Mouse (Mus musculus) erythroid progenitor cell, adult 5-6 weeks (primary cell): ENCODE measurements around the gene Cmtm1. TPM values are rescaled to one million over a fixed set of nuclear protein-coding genes. Genes with fewer than 3 reads are reported as not detected.
"Not testable (repeated sequence)": the region's sequence is repeated elsewhere in the genome, so short reads cannot be mapped to it uniquely, and the experiment has no call there.

ENCODE experiments used
- ATAC-seq: replicated peaks from 2 replicates; pipeline ENCODE4 v1.8.0; 2016; ENCODE audit warnings: moderate number of reproducible peaks, mild to moderate bottlenecking, moderate TSS enrichment, inconsistent platforms; ENCODE audit not compliant: poor library complexity, low FRiP score, severe bottlenecking
- total RNA-seq, 2 experiments: library from RNA; stranded (forward) in 1 of 2; stranded (reverse) in 1 of 2; fragments of 150-400 nt in 1 of 2; fragments of 186-747, 209-891 nt in 1 of 2; gene quantifications; 2 replicates each; pipeline versions ENCODE4 v1.2.3 to v1.2.4; 2015 to 2017; ENCODE audit warnings: low replicate concordance in 2 of 2

Gene Cmtm1
- total RNA-seq, 2 experiments from 2014 or later = not detected

DNA sequence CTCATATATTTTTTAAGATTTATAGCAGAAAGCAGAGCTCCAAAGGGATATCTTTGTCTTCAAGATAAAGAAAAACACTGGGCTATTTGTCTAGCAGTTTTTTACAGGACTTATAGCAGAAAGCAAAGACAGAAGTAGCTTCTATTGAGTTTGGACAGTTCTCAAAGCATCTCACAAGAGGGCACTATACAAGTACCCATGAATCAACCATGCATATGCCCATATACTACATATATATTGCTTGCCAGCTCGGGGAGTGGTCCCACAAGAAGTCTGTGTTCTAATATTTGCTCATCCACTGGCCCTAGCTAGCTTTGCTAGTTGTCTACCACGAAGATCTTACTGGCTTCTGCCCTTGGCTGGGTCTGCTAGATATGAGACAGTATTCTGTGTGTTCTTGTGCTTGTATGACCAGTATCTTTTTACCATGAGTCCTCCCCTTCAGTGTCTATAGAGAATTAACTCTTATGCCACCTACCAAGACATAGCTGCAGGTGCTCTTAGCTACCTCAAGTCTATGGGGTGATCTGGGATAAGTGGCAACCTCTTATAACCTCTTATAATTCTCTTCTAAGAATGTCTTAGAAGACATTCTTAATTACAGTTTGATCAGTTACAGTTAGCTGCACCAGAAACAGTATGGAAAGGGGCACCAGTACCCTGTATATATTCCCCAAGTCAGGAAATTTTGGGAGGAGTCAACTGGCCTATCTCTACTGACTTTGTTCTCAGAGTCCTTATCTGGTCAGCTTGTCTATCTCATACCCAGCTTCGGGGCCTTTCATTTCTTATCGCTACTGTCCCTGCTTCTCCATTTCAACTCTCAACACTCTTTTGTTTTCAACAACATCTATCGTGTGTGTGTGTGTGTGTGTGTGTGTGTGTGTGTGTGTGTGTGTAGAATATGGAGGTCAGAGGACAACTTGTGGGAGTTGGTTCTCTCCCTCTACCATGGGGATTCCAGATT, 23.0 kb upstream of the Cmtm1 start:
- no peak for ATAC-seq

DNA sequence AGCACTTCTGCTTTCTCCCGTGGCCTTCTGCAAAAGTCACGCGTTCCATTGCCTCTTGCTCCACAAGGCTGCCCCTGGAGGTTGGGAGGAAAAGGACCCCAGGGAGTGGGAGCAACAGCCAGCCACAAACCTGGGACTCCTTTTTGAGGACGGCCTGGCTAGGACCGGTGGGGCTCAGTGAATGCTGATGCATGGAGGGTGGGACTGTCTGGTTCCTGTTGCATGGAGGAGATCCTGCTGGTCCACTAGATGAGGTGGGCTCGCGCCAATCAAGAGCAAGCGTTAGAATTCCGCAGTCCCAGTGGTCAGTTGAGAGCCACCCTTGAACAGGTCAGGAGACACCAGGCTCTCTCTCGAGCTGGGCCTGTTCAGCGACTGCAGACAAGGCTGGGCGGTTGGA, 12.0 kb upstream of the Cmtm1 start, which contains the start of gene Cmtm2b:
Cmtm2b (plus strand) TSS at position 301 of the 400 bp plus-strand sequence.
- not testable (repeated sequence) for ATAC-seq

DNA sequence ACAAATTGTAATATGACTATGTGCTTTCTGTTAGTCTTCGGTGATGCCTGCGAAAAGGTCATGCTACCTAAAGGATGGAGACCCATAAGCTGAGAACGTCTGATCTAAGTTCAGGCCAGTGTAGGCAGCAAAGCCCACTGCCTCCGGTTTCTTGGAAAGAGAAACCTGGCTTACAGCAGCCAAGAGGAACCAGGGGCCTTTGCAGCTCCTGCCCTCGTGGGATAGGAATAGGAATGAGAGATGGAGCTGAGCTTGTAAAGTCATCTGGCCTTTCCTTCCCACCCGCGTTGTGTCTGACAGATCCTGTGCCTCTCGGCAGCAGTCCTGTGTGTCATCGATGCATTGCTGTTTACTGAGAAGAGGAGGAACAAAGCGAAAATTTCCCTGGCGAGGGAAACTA, 11.3 kb upstream of the Cmtm1 start, which contains the start of gene Gm11020:
Gm11020 (plus strand) TSS at position 301 of the 400 bp plus-strand sequence.
- not testable (repeated sequence) for ATAC-seq

DNA sequence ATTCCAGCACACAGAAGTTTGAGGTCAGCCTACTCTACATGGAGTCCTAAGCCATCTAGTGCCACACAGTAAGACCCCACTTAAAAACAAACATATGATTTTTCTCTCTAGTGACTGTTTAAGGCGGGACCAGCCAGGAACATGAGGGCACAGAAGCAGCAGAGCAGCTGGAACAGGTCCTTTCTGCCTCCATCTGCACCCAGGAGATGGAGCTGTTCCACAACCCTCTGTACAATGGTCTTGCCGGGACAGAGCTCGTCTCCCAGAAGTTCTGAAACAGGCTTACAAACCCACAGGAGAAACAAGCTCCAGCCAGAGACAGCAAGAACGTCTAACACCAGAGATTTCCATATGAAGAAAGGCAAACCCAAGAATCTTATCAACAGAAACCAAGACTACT, 3.4 kb upstream of the Cmtm1 start:
- no peak for ATAC-seq

DNA sequence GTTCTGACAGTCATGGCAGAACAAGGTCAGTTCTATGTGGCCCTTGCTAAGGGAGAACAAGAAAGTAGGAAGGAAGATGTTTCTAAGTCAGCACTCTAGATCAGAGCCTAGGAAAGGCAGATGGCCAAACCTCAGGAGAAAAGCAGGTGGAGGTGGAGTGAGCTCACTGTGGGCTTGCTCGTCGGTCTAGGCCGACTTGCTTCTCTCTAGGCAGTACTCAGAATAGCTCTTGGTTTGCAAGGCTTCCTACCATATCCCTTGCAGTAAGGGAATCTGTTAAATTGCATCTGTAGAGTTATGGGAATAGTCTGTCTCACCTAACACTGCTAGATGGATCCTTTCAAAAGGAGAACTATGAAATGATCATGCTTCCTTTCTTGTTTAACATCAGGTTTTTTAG, 2.1 kb upstream of the Cmtm1 start:
- ATAC-seq = not testable (repeated sequence)

DNA sequence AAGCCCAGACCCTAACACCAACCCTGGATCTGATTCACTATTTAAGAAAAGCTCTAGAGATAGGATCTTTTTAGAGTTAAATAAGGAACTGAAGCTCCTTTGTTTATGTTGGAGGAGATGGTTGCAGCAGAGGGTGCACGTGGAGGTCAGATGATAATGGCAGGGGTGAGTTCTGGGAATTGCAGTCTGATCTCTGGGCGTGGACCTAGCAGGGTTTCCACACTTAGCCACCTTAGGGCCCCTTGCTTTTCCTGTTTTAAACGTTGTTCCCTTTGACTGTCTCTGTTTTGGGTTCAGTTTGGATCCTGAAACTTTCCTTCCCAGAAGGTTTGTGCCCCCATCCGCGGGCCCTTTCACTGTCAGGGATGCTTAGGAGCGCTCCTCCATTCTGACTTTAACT, 1.6 kb downstream of the Cmtm1 start:
- ATAC-seq = not testable (repeated sequence)

DNA sequence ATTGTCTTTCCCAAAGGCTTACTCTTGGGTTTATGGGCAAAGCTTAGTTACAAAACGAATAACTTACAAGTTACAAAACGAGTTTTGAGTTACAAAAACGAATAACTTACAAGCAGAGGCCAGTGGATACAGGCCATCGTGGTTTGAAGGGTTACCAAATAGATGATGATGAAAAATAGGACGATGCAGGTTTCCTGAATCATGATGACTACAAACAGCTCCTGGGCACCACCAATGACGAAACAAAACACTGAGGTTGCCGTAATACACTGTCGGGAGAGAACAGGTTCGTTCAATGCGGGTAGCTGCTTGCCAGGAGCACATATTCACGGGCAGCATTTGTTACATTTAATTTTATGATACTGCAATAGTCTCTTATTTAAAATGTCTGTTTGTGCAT, 5.0 kb downstream of the Cmtm1 start:
- ATAC-seq = no peak

DNA sequence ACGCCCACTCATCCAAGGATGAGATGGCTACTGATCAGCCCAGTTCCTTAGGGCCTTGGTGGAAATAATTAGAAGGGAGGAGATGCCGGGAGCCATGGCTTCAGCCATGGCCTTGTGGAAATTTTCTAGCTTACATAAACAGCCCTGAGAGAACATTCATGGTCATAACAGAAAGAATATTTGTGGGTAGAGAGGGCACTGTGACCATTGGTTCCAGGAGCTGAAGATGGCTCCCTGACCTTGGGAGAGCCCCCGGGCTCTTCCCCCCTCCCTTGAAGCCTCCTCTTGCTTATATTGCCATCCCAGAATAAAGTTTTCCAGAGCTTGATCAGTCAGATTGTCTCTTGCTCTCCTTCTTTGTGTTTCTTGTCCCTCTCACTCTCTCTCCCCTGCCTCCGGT, 7.4 kb downstream of the Cmtm1 start:
- ATAC-seq = not testable (repeated sequence)

DNA sequence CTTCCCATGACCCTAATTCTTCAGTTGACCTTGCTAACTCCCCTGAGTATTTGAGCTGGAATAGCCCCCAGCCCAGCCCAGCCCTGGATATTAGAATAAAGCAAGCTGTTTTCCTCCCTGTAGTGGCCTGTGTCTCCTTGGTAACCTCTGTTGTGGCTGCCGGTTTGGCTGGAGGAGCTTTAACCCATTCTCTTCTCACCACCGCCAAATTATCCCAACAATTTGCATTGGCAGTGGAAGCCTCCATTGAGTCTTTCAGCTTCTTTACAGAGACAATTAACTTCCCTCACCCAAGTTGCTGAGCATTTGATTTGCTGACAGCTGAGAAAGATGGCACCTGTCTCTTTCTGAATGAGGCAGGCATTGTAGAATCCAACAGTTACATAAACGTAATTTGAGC, 8.4 kb downstream of the Cmtm1 start:
- ATAC-seq = not testable (repeated sequence)

DNA sequence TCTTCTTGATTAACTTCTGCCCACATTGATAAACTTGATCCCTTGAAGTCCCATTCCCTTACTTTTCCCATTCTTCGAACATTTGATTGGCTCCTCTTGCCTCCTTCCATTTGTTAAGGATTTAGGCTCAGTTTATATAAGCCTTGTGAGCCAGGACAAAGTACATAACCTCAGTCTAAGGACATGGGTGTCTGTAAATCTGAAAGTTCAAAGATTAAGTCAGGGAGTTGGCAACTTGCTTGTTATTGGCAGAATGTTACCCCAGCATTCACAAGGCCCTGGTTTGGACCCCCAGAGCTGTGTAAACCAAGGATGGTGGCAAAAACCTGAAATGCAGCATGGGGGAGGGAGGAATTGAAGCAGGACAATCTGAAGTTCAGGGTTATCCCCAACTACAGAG, 15.5 kb downstream of the Cmtm1 start:
- no peak for ATAC-seq

DNA sequence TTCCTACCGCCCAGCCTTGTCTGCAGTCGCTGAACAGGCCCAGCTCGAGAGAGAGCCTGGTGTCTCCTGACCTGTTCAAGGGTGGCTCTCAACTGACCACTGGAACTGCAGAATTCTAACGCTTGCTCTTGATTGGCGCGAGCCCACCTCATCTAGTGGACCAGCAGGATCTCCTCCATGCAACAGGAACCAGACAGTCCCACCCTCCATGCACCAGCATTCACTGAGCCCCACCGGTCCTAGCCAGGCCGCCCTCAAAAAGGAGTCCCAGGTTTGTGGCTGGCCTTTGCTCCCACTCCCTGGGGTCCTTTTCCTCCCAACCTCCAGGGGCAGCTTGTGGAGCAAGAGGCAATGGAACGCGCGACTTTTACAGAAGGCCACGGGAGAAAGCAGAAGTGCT, 16.9 kb downstream of the Cmtm1 start, which contains the start of gene Cmtm2a:
Cmtm2a (minus strand) TSS at position 101 of the 400 bp plus-strand sequence.
- 0 out of 2 replicates have a peak, but pooled peaks have one; percentile 14 for ATAC-seq

DNA sequence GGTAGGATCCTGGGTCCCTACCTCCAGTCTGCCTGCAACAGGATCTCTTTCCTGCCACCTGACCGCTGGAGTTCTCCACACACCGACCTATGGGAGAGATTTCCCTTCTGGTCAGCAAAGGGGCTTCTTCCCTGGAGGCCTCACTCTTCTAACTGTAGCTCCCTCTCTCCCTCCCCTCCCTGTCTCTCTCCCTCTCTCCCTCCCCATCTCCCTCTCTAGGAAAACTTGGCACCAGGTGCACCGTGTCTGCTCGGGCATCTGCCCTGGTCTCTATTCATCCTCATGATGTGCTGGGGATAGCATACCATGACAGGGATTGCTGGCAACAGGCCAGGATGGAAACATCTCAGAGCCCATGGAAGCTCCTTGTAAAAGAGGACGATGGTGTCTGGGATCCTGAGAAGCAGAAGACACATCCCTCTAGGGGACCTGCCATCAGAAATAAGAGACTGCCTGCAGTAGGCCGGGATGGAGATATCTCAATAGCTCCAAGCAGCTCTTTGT, 41.0 kb downstream of the Cmtm1 start:
- no peak for ATAC-seq

DNA sequence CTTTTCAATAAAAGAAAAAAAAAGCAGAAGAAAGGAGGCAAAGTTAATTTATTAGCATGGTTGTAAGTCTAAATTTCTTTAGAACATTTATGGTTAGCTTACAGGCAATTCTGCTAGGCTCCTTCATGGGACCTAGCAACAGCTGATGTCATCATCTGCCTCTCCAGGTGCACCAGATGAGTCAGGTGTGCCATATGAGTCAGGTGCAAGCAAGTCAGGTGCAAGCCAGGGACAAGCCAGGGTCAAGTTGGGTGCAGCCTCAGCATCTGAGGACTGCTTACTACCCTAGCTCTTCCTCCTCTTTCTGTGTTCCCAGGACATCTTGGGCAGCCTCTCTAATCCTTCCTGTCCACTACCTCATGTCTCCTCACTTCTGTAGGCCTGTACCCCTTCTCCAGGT, 41.6 kb downstream of the Cmtm1 start:
- no peak for ATAC-seq

DNA sequence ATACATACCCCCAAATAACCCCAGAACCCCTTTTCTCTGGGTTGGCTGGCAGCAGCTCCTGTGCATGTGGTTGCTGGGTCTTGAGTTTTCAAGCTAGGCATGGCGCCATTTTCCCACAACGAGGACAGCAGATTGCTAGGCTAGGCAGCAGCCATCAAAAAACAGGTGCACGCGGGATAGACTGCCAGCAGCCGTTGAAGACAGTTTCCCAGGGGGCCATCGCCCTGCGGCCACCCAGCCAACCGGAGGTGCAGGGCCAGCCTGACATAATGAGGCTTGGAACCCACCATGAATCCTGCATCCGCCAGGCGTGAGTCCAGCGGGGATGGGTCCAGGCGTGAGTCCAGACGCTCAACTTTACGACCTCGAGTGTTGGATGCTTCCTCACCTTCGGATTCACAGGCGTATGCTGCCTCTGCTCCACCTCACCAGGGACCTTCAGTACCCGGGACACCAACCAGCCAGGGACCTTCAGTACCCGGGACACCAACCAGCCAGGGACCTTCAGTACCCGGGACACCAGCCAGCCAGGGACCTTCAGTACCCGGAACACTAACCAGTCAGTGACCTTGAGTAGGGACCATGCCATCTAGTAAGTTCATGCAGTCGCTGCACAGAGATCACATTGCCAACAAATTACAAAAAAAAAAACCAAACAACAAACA, 45.5 kb downstream of the Cmtm1 start:
- not testable (repeated sequence) for ATAC-seq

DNA sequence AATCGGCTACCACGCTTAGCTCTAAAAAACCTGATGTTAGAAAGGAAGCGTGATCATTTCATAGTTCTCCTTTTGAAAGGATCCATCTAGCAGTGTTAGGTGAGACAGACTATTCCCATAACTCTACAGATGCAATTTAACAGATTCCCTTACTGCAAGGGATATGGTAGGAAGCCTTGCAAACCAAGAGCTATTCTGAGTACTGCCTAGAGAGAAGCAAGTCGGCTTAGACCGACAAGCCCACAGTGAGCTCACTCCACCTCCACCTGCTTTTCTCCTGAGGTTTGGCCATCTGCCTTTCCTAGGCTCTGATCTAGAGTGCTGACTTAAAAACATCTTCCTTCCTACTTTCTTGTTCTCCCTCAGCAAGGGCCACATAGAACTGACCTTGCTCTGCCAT, 48.1 kb downstream of the Cmtm1 start:
- ATAC-seq = not testable (repeated sequence)

DNA sequence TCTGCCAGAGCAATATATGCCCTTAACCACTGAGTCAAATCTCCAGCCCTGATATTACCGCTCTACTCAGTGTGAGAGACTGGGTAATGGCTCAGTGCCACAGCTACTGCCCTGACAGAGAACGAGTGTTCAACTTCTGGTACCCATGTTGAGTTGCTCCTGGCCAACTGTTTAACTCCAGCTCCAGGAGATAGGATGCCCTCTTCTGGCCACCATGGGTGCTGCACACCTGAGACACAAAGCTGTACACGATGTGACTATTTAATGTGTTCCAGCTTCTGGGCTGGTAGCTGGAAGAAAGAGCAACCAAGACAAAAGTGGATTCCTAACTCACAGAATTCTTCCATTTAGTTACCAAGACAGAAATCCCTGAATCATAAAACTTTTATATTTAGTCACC, 56.9 kb downstream of the Cmtm1 start:
- ATAC-seq = 0 out of 2 replicates have a peak, but pooled peaks have one; percentile 31

DNA sequence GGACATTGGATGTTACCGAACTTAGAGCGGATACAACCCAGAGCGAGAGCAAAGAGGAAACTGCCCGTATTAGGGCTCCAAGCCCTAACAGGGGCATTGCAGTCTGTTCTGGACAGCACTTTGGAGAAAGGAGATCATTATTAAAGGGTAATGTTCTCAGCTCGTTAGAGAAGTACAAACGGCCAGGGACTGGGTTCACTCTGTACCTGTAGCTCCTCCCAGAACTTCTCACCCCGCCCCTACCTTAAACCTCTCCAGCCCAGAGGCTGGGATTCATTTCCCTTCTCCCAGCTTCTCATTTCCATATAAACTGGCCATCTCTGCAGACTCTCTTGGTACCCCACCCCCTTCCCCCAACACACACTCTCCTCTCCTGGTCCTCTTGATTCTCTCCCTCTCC, 58.5 kb downstream of the Cmtm1 start:
- peak; percentile 33; the same call in 1 of the 2 replicates for ATAC-seq

DNA sequence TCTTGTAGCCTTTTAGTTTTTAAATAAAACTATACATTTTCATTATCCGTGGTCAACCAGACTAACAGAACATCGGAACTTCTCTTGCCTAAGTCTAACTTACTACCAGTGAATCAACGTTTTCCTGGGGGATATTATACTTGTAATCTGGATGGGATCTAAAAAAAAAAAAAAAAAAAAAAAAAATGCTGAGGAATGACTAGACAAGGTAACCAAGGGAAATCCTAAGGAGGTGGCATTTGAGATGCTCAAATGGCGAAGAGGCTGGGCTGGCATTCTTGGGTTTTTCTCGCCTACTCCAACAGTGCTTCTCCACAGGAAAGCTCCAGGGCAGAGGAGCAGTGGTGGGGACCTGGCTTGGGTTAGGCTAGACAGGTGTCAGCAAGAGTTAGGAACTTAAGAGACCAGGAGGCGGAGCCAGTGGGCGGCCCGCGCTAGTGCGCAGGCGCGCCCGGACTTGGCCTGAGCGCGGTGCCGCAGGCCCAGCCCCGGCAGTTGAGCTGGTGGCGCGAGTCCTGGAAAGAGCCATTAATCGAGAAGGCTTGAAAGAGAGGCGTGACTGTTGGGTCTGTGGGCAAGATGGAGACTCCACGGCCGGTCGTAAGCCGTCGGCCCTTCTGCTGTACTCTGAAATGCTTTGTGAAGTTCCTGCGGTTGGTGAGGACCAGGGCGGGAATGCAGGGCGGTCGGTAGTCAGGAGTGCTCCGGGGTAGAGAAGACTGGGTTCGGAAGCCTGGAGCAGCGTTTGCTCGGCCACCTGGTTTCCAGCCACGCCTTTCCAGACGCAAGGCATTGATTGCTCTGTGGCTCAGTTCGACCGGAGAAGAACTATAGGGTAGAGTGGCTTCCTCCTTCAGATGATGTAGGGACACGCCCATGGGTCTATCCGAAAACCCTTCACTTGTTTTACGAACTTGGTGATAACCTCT, 59.2 kb downstream of the Cmtm1 start, which contains the start of gene Cklf:
Cklf (plus strand) TSS at position 423 of the 929 bp plus-strand sequence.
- ATAC-seq = peak; percentile 86

DNA sequence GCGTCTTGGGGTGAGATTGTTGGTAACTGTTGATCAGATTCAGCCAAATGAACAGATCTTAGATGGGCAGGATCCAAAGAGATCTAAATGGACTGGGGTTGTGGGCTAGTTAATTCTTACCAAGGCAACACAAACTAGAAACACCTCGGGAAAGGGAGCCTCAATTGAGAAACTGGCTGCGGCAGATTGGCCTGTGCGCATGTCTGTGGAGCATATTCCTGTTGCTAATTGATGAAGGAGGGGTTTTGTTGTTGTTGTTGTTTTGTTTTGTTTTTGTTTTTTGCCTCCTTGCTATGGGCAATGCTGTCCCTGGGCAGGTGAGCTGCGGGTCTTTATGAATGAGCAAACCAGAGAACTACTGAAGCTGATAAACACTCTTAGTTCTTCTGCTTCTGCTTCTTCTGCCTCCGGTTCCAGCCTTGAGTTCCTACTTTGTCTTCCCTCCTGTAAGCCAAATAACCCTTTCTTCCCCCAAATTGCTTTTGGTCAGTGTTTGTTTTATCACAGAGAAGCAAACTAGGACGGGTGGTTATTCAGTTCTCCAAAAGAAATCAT, 60.4 kb downstream of the Cmtm1 start:
- ATAC-seq = no peak
